Mouse (Mus musculus) MEL (cell line): Measurements from ENCODE around the gene Cd83. TPM values are rescaled to one million over a fixed set of nuclear protein-coding genes. Genes with fewer than 3 reads are reported as not detected.

Experiments used
- DNase-seq: peaks from one replicate; pipeline ENCODE4 v3.0.0; 2011; ENCODE audit warnings: low read depth, low spot score
- H3K27ac ChIP-seq: 2 replicates; pipeline ENCODE4 v1.5.1; 2012; ENCODE audit warnings: low read depth, mild to moderate bottlenecking, control low read depth, low read length, moderate library complexity; ENCODE audit not compliant: control insufficient read depth
- H3K27me3 ChIP-seq, 2 experiments: fragments of 150-350 bp in 1 of 2; sonication (generic) in 1 of 2; 2 replicates each; pipeline ENCODE4 v1.6.1; 2012; ENCODE audit warnings: low read length in 2 of 2, mild to moderate bottlenecking in 2 of 2, improper control_type of control experiment in 1 of 2, moderate library complexity in 1 of 2; ENCODE audit not compliant: insufficient read depth in 2 of 2, control insufficient read depth in 1 of 2
- H3K36me3 ChIP-seq, 2 experiments: 2 replicates each; pipeline ENCODE4 v1.6.1; 2012 to 2014; ENCODE audit warnings: low read length in 2 of 2, improper control_type of control experiment in 1 of 2, inconsistent platforms in 1 of 2, mild to moderate bottlenecking in 1 of 2; ENCODE audit not compliant: insufficient read depth in 2 of 2, control insufficient read depth in 1 of 2
- H3K4me1 ChIP-seq, 2 experiments: fragments of 150-350 bp in 1 of 2; sonication (generic) in 1 of 2; 2 replicates each; pipeline ENCODE4 v1.6.1; 2012; ENCODE audit warnings: low read length in 2 of 2, improper control_type of control experiment in 1 of 2, mild to moderate bottlenecking in 1 of 2; ENCODE audit not compliant: insufficient read depth in 2 of 2, control insufficient read depth in 1 of 2
- H3K4me3 ChIP-seq, 2 experiments: fragments of 150-350 bp in 1 of 2; sonication (generic) in 1 of 2; 2 replicates each; pipeline ENCODE4 v1.5.1; 2012; ENCODE audit warnings: low read depth in 2 of 2, low read length in 2 of 2, mild to moderate bottlenecking in 2 of 2, moderate library complexity in 2 of 2, control low read depth in 1 of 2, improper control_type of control experiment in 1 of 2; ENCODE audit not compliant: control insufficient read depth in 1 of 2, insufficient read depth in 1 of 2
- H3K79me2 ChIP-seq: 2 replicates; pipeline ENCODE4 v1.6.1; 2012; ENCODE audit warnings: mild to moderate bottlenecking, low read length, moderate library complexity; ENCODE audit not compliant: control insufficient read depth, poor library complexity, insufficient read depth
- H3K9ac ChIP-seq: 2 replicates; pipeline ENCODE4 v1.6.1; 2012; ENCODE audit warnings: low read depth, mild to moderate bottlenecking, control low read depth, low read length, moderate library complexity; ENCODE audit not compliant: control insufficient read depth, poor library complexity, severe bottlenecking
- H3K9me3 ChIP-seq: fragments of 150-350 bp; sonication (generic); replicated peaks from 2 replicates; pipeline ENCODE4 v1.6.1; 2012; ENCODE audit warnings: mild to moderate bottlenecking, low read length, improper control_type of control experiment, moderate library complexity; ENCODE audit not compliant: insufficient read depth
- CHD1 ChIP-seq: IDR thresholded peaks from 2 replicates; pipeline ENCODE4 v1.6.1; 2012; ENCODE audit warnings: low read depth, mild to moderate bottlenecking, inconsistent platforms, low read length, improper control_type of control experiment
- CHD2 ChIP-seq: IDR thresholded peaks from 2 replicates; pipeline ENCODE4 v1.6.1; 2011; ENCODE audit warnings: low read length, improper control_type of control experiment
- ETS1 ChIP-seq: IDR thresholded peaks from 2 replicates; pipeline ENCODE4 v1.6.1; 2012; ENCODE audit warnings: low read depth, mild to moderate bottlenecking, inconsistent platforms, low read length, improper control_type of control experiment, moderate library complexity
- KAT2A ChIP-seq: conservative IDR thresholded peaks from 2 replicates; pipeline ENCODE4 v1.6.1; 2012; ENCODE audit warnings: low read depth, low read length, improper control_type of control experiment, inconsistent platforms
- MAX ChIP-seq: IDR thresholded peaks from 2 replicates; pipeline ENCODE4 v1.6.1; 2011; ENCODE audit warnings: low read length, improper control_type of control experiment
- MEF2A ChIP-seq: IDR thresholded peaks from 2 replicates; pipeline ENCODE4 v1.6.1; 2014; ENCODE audit warnings: low read depth, mild to moderate bottlenecking, inconsistent platforms, low read length, improper control_type of control experiment; ENCODE audit not compliant: poor library complexity, insufficient replicate concordance, severe bottlenecking; ENCODE audit errors: extremely low read depth
- MYB ChIP-seq: IDR thresholded peaks from 2 replicates; pipeline ENCODE4 v1.6.1; 2011; ENCODE audit warnings: mild to moderate bottlenecking, low read depth, low read length, improper control_type of control experiment
- MYC ChIP-seq: IDR thresholded peaks from 2 replicates; pipeline ENCODE4 v1.6.1; 2011; ENCODE audit warnings: low read depth, mild to moderate bottlenecking, low read length, improper control_type of control experiment, moderate library complexity
- POLR2A ChIP-seq, 2 experiments: IDR thresholded peaks; 2 replicates each; pipeline ENCODE4 v1.6.1; 2011 to 2012; ENCODE audit warnings: low read length in 2 of 2, mild to moderate bottlenecking in 2 of 2, control low read depth in 1 of 2, improper control_type of control experiment in 1 of 2, low read depth in 1 of 2, moderate library complexity in 1 of 2; ENCODE audit not compliant: control insufficient read depth in 1 of 2, insufficient read depth in 1 of 2, poor library complexity in 1 of 2
- POLR2AphosphoS2 ChIP-seq: IDR thresholded peaks from 2 replicates; pipeline ENCODE4 v1.6.1; 2011; ENCODE audit warnings: low read length, improper control_type of control experiment
- SIN3A ChIP-seq: IDR thresholded peaks from 2 replicates; pipeline ENCODE4 v1.6.1; 2012; ENCODE audit warnings: low read length, improper control_type of control experiment, inconsistent platforms
- SMC3 ChIP-seq: IDR thresholded peaks from 2 replicates; pipeline ENCODE4 v1.6.1; 2011; ENCODE audit warnings: low read depth, low read length, improper control_type of control experiment
- TAL1 ChIP-seq: IDR thresholded peaks from 2 replicates; pipeline ENCODE4 v1.6.1; 2012; ENCODE audit warnings: mild to moderate bottlenecking, inconsistent platforms, low read length, moderate library complexity, mixed read lengths
- TCF12 ChIP-seq: IDR thresholded peaks from 2 replicates; pipeline ENCODE4 v1.6.1; 2014; ENCODE audit warnings: low read depth, mild to moderate bottlenecking, inconsistent platforms, low read length, improper control_type of control experiment, moderate library complexity
- USF1 ChIP-seq: IDR thresholded peaks from 2 replicates; pipeline ENCODE4 v1.6.1; 2014; ENCODE audit warnings: low read depth, mild to moderate bottlenecking, inconsistent platforms, low read length, improper control_type of control experiment, moderate library complexity
- ZMIZ1 ChIP-seq: IDR thresholded peaks from 2 replicates; pipeline ENCODE4 v1.6.1; 2012; ENCODE audit warnings: low read depth, mild to moderate bottlenecking, inconsistent platforms, low read length, improper control_type of control experiment, moderate library complexity
- ZNF384 ChIP-seq: IDR thresholded peaks from 2 replicates; pipeline ENCODE4 v1.6.1; 2012; ENCODE audit warnings: low read depth, mild to moderate bottlenecking, inconsistent platforms, low read length, improper control_type of control experiment
- polyA plus RNA-seq, 2 experiments: library from polyadenylated mRNA; stranded (reverse) in 1 of 2; unstranded in 1 of 2; fragments of >175 nt in 1 of 2; fragments of >200 nt in 1 of 2; gene quantifications; 2 replicates each; pipeline versions ENCODE4 v1.2.1 to v1.2.4; 2012; ENCODE audit warnings: low replicate concordance in 2 of 2, low read depth in 1 of 2; ENCODE audit not compliant: insufficient read length in 2 of 2, insufficient read depth in 1 of 2, missing spikeins in 1 of 2
- total RNA-seq: library from RNA; depleted of rRNA; stranded (reverse); fragments of 300-350 nt; gene quantifications from 2 replicates; pipeline ENCODE4 v1.2.3, GENCODE M21; 2012

The Cd83 gene
- total and polyA plus RNA-seq, 3 experiments = not detected

- H3K27me3 ChIP-seq = no peaks in the 10 kb centered on the region
- no peak for TF ChIP-seq MYC
- H3K27ac ChIP-seq = no peak overlapping the region
- H3K4me3 ChIP-seq = no peak overlapping the region
- H3K36me3 ChIP-seq = no peaks in the 10 kb centered on the region
- no peaks in the 10 kb centered on the region for H3K9me3 ChIP-seq
- DNase-seq = no peak
- no peaks in the 10 kb centered on the region for H3K79me2 ChIP-seq
- H3K4me1 ChIP-seq = no peaks in the 10 kb centered on the region
- no peak overlapping the region for H3K9ac ChIP-seq
These were observed 17.5 kb upstream of the Cd83 start for GRCm38 (mm10) chr13:43766786-43767680.

GRCm38 (mm10) chr13:43773020-43773419, 11.6 kb upstream of the Cd83 start:
- no peaks in the 10 kb centered on the region for H3K36me3 ChIP-seq
- no peak overlapping the region for H3K27ac ChIP-seq
- H3K9ac ChIP-seq = no peak overlapping the region
- TF ChIP-seq TAL1 (no peak), ETS1 (no peak), SIN3A (no peak), SMC3 (no peak), CHD1 (no peak), MAX (no peak), MEF2A (no peak), CHD2 (no peak), USF1 (no peak), ZNF384 (no peak), MYB (no peak), ZMIZ1 (no peak), POLR2A (IDR thresholded peaks at IDR 0.05; ENCODE audit: control insufficient read depth in 1 of 2, insufficient read depth in 1 of 2, low read depth in 1 of 2, low read length in 2 of 2, poor library complexity in 1 of 2) (no peak), TCF12 (no peak), KAT2A (no peak), POLR2AphosphoS2 (no peak)
- no peak overlapping the region for H3K4me3 ChIP-seq
- no peaks in the 10 kb centered on the region for H3K79me2 ChIP-seq
- H3K27me3 ChIP-seq = no peaks in the 10 kb centered on the region; a peak in 1 of 4 replicates
- DNase-seq = no peak
- H3K4me1 ChIP-seq = no peaks in the 10 kb centered on the region
- no peaks in the 10 kb centered on the region for H3K9me3 ChIP-seq
